Mouse (Mus musculus): ENCODE measurements around the gene Tmem150b. TPM values are rescaled to one million over a fixed set of nuclear protein-coding genes. Genes with fewer than 3 reads are reported as not detected.

Tmem150b gene
- polyA plus RNA-seq, 1 experiment from 2014 or later: 0.33 TPM

GRCm38 (mm10) chr7:4705098-4705497, 20.0 kb downstream of the Tmem150b start:
- H3K9ac ChIP-seq (ENCODE audit: low read depth, low read length): peak overlapping the region; percentile 30; the same call in 1 of the 2 replicates

GRCm38 (mm10) chr7:4703195-4703594, 21.9 kb downstream of the Tmem150b start:
- WGBS (ENCODE audit: insufficient replicate concordance): 70% methylated on average over 7 of the region's 7 CpGs
- Histone ChIP-seq H3K4me2 (ENCODE audit: low read depth, low read length) (no peak overlapping the region), H3K36me3 (ENCODE audit: control insufficient read depth, insufficient read depth) (no peaks in the 10 kb centered on the region), H3K4me1 (ENCODE audit: control insufficient read depth, low read depth, low read length) (no peaks in the 10 kb centered on the region; the same call in 1 of the 2 replicates), H3K4me3 (ENCODE audit: low read depth, low read length) (no peak overlapping the region), H3K27ac (ENCODE audit: low read length) (no peak overlapping the region), H3K9me3 (replicated peaks; ENCODE audit: control insufficient read depth, low read length) (no peaks in the 10 kb centered on the region), H3K27me3 (ENCODE audit: control insufficient read depth, insufficient read depth, low read depth, low read length) (no peaks in the 10 kb centered on the region; the same call in 1 of the 2 replicates), H3K9ac (ENCODE audit: low read depth, low read length) (no peak overlapping the region)
- ATAC-seq (ENCODE audit: low read depth): no peak

More at GRCm38 (mm10) chr7:4705098-4705497, 20.0 kb downstream of the Tmem150b start:
- H3K4me3 ChIP-seq (ENCODE audit: low read depth, low read length): no peak overlapping the region
- ATAC-seq (ENCODE audit: low read depth): no peak
- no peaks in the 10 kb centered on the region; the same call in 1 of the 2 replicates for H3K27me3 ChIP-seq (ENCODE audit: control insufficient read depth, insufficient read depth, low read depth, low read length)
- H3K4me1 ChIP-seq (ENCODE audit: control insufficient read depth, low read depth, low read length): no peaks in the 10 kb centered on the region; the same call in 1 of the 2 replicates
- H3K36me3 ChIP-seq (ENCODE audit: control insufficient read depth, insufficient read depth): no peaks in the 10 kb centered on the region
- H3K9me3 ChIP-seq (replicated peaks; ENCODE audit: control insufficient read depth, low read length): no peaks in the 10 kb centered on the region
- no peak overlapping the region for H3K4me2 ChIP-seq (ENCODE audit: low read depth, low read length)
- 34% methylated on average over 18 of the region's 18 CpGs for WGBS (ENCODE audit: insufficient replicate concordance)
- no peak overlapping the region for H3K27ac ChIP-seq (ENCODE audit: low read length)

GRCm38 (mm10) chr7:4702334-4702733, 22.7 kb downstream of the Tmem150b start:
- Histone ChIP-seq H3K4me3 (ENCODE audit: low read depth, low read length) (no peak overlapping the region), H3K4me1 (ENCODE audit: control insufficient read depth, low read depth, low read length) (no peaks in the 10 kb centered on the region; the same call in 1 of the 2 replicates), H3K36me3 (ENCODE audit: control insufficient read depth, insufficient read depth) (no peaks in the 10 kb centered on the region), H3K4me2 (ENCODE audit: low read depth, low read length) (no peak overlapping the region), H3K9ac (ENCODE audit: low read depth, low read length) (no peak overlapping the region), H3K9me3 (replicated peaks; ENCODE audit: control insufficient read depth, low read length) (no peaks in the 10 kb centered on the region), H3K27ac (ENCODE audit: low read length) (no peak overlapping the region), H3K27me3 (ENCODE audit: control insufficient read depth, insufficient read depth, low read depth, low read length) (no peaks in the 10 kb centered on the region; the same call in 1 of the 2 replicates)
- no peak for ATAC-seq (ENCODE audit: low read depth)
- WGBS (ENCODE audit: insufficient replicate concordance): 66% methylated on average over 8 of the region's 8 CpGs

- no peaks in the 10 kb centered on the region for H3K36me3 ChIP-seq (ENCODE audit: control insufficient read depth, insufficient read depth)
- WGBS (ENCODE audit: insufficient replicate concordance): 69% methylated on average over 6 of the region's 6 CpGs
- H3K27me3 ChIP-seq (ENCODE audit: control insufficient read depth, insufficient read depth, low read depth, low read length): peaks cover 24% of the 10 kb centered on the region
- no peak overlapping the region for H3K9ac ChIP-seq (ENCODE audit: low read depth, low read length)
- peaks cover 3% of the 10 kb centered on the region for H3K4me1 ChIP-seq (ENCODE audit: control insufficient read depth, low read depth, low read length)
- no peak for ATAC-seq (ENCODE audit: low read depth)
- no peaks in the 10 kb centered on the region for H3K9me3 ChIP-seq (replicated peaks; ENCODE audit: control insufficient read depth, low read length)
- no peak overlapping the region for H3K4me3 ChIP-seq (ENCODE audit: low read depth, low read length)
- H3K4me2 ChIP-seq (ENCODE audit: low read depth, low read length): no peak overlapping the region
- H3K27ac ChIP-seq (ENCODE audit: low read length): no peak overlapping the region
These were observed 32.0 kb downstream of the Tmem150b start for GRCm38 (mm10) chr7:4693004-4693403.

- WGBS (ENCODE audit: insufficient replicate concordance): 19% methylated on average over 30 of the region's 35 CpGs
- ATAC-seq (ENCODE audit: low read depth): peak; percentile 30; the same call in 1 of the 2 replicates
- Histone ChIP-seq H3K9ac (ENCODE audit: low read depth, low read length) (no peak overlapping the region), H3K4me2 (ENCODE audit: low read depth, low read length) (peak overlapping the region; percentile 64), H3K9me3 (replicated peaks; ENCODE audit: control insufficient read depth, low read length) (no peaks in the 10 kb centered on the region), H3K4me3 (ENCODE audit: low read depth, low read length) (peak overlapping the region; percentile 44), H3K27ac (ENCODE audit: low read length) (no peak overlapping the region), H3K27me3 (ENCODE audit: control insufficient read depth, insufficient read depth, low read depth, low read length) (peaks cover 24% of the 10 kb centered on the region), H3K36me3 (ENCODE audit: control insufficient read depth, insufficient read depth) (no peaks in the 10 kb centered on the region), H3K4me1 (ENCODE audit: control insufficient read depth, low read depth, low read length) (peaks cover 3% of the 10 kb centered on the region)
These were observed 33.9 kb downstream of the Tmem150b start for GRCm38 (mm10) chr7:4690951-4691653.

DNA sequence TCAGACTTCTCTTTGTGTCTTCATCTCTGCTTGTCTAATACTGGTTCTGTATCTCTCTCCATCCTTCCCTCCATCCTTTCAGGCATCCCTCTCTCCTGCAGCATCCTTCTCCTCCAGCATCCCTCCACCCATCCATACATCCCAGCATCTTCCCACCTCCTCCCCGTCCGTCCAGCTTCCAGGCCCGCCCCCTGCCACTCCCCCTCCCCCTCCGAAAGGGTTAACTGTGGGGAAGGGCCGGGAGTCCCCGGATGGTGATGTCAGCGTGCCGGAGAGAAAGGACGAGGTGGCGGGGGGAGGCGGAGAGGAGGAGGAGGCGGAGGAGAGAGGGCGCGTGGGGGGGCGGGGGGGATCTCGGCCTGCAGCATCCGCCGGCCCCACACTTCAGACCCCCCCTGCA, 34.7 kb downstream of the Tmem150b start, which contains the start of gene Brsk1:
Gene Brsk1 (plus strand): TSS at position 218 of the 400 bp plus-strand sequence.
- H3K36me3 ChIP-seq (ENCODE audit: control insufficient read depth, insufficient read depth): no peaks in the 10 kb centered on the region
- no peak within 1 kb of the TSS for H3K27ac ChIP-seq (ENCODE audit: low read length)

GRCm38 (mm10) chr7:4684632-4685417, 40.2 kb downstream of the Tmem150b start, which contains the start of gene Hspbp1:
Gene Hspbp1 (minus strand): TSS chr7:4685068.
- Histone ChIP-seq H3K36me3 (ENCODE audit: control insufficient read depth, insufficient read depth) (peaks cover 5% of the 10 kb centered on the region; the same call in 1 of the 2 replicates), H3K27ac (ENCODE audit: low read length) (peak within 1 kb of the TSS; percentile 86), H3K9ac (ENCODE audit: low read depth, low read length) (peak within 1 kb of the TSS; percentile 68), H3K4me2 (ENCODE audit: low read depth, low read length) (peak within 1 kb of the TSS; percentile 74), H3K4me3 (ENCODE audit: low read depth, low read length) (peak within 1 kb of the TSS; percentile 86), H3K9me3 (replicated peaks; ENCODE audit: control insufficient read depth, low read length) (no peaks in the 10 kb centered on the region), H3K4me1 (ENCODE audit: control insufficient read depth, low read depth, low read length) (peaks cover 9% of the 10 kb centered on the region), H3K27me3 (ENCODE audit: control insufficient read depth, insufficient read depth, low read depth, low read length) (peaks cover 4% of the 10 kb centered on the region; the same call in 1 of the 2 replicates)
- under 1% methylated on average over 32 of the region's 32 CpGs for WGBS (ENCODE audit: insufficient replicate concordance)
- peak; percentile 96 for ATAC-seq (ENCODE audit: low read depth)

More for the DNA sequence above, 34.7 kb downstream of the Tmem150b start, which contains the start of gene Brsk1:
- Histone ChIP-seq H3K27me3 (ENCODE audit: control insufficient read depth, insufficient read depth, low read depth, low read length) (peaks cover 24% of the 10 kb centered on the region), H3K4me1 (ENCODE audit: control insufficient read depth, low read depth, low read length) (peaks cover 3% of the 10 kb centered on the region), H3K4me3 (ENCODE audit: low read depth, low read length) (peak within 1 kb of the TSS; percentile 44), H3K9ac (ENCODE audit: low read depth, low read length) (no peak within 1 kb of the TSS), H3K4me2 (ENCODE audit: low read depth, low read length) (peak within 1 kb of the TSS; percentile 64), H3K9me3 (replicated peaks; ENCODE audit: control insufficient read depth, low read length) (no peaks in the 10 kb centered on the region)
- WGBS (ENCODE audit: insufficient replicate concordance): 4% methylated on average over 9 of the region's 18 CpGs
- ATAC-seq (ENCODE audit: low read depth): no peak

- peak overlapping the region; percentile 74 for H3K4me2 ChIP-seq (ENCODE audit: low read depth, low read length)
- peaks cover 9% of the 10 kb centered on the region for H3K4me1 ChIP-seq (ENCODE audit: control insufficient read depth, low read depth, low read length)
- peak overlapping the region; percentile 68 for H3K9ac ChIP-seq (ENCODE audit: low read depth, low read length)
- no peaks in the 10 kb centered on the region for H3K27me3 ChIP-seq (ENCODE audit: control insufficient read depth, insufficient read depth, low read depth, low read length)
- no peaks in the 10 kb centered on the region for H3K9me3 ChIP-seq (replicated peaks; ENCODE audit: control insufficient read depth, low read length)
- ATAC-seq (ENCODE audit: low read depth): no peak
- 2% methylated on average over 13 of the region's 13 CpGs for WGBS (ENCODE audit: insufficient replicate concordance)
- H3K36me3 ChIP-seq (ENCODE audit: control insufficient read depth, insufficient read depth): peaks cover 5% of the 10 kb centered on the region; the same call in 1 of the 2 replicates
- H3K27ac ChIP-seq (ENCODE audit: low read length): no peak overlapping the region; the same call in 1 of the 2 replicates
- peak overlapping the region; percentile 86 for H3K4me3 ChIP-seq (ENCODE audit: low read depth, low read length)
These were observed 40.8 kb downstream of the Tmem150b start for GRCm38 (mm10) chr7:4684203-4684602.
